Mouse (Mus musculus): Measurements from ENCODE around the gene Ank2. TPM values are rescaled to one million over a fixed set of nuclear protein-coding genes. Genes with fewer than 3 reads are reported as not detected.
"Not testable (repeated sequence)": the region's sequence is repeated elsewhere in the genome, so short reads cannot be mapped to it uniquely, and the experiment has no call there.

The Ank2 gene
- total RNA-seq, 2 experiments from 2014 or later, result 0.73 TPM; not detected in 1

- no peak for ATAC-seq (replicated peaks; ENCODE audit: poor library complexity, severe bottlenecking)
Measured at GRCm38 (mm10) chr3:127487302-127487701, 11.8 kb downstream of the Ank2 start.

- ATAC-seq (replicated peaks; ENCODE audit: poor library complexity, severe bottlenecking), result no peak
Measured at GRCm38 (mm10) chr3:127485174-127485573, 14.0 kb downstream of the Ank2 start.

- ATAC-seq (replicated peaks; ENCODE audit: poor library complexity, severe bottlenecking), result no peak
Measured at GRCm38 (mm10) chr3:127481658-127482057, 17.5 kb downstream of the Ank2 start.

GRCm38 (mm10) chr3:127480369-127480768, 18.8 kb downstream of the Ank2 start:
- not testable (repeated sequence) for ATAC-seq (replicated peaks; ENCODE audit: poor library complexity, severe bottlenecking)

GRCm38 (mm10) chr3:127474115-127474514, 25.0 kb downstream of the Ank2 start:
- ATAC-seq (replicated peaks; ENCODE audit: poor library complexity, severe bottlenecking), result no peak

GRCm38 (mm10) chr3:127469164-127469752, 29.9 kb downstream of the Ank2 start:
- ATAC-seq (replicated peaks; ENCODE audit: poor library complexity, severe bottlenecking), result no peak

- no peak for ATAC-seq (replicated peaks; ENCODE audit: poor library complexity, severe bottlenecking)
Measured at GRCm38 (mm10) chr3:127468569-127468968, 30.6 kb downstream of the Ank2 start.

- ATAC-seq (replicated peaks; ENCODE audit: poor library complexity, severe bottlenecking), result no peak
Measured at GRCm38 (mm10) chr3:127463816-127464480, 35.2 kb downstream of the Ank2 start.

GRCm38 (mm10) chr3:127463165-127463564, 36.0 kb downstream of the Ank2 start:
- ATAC-seq (replicated peaks; ENCODE audit: poor library complexity, severe bottlenecking), result no peak

- no peak for ATAC-seq (replicated peaks; ENCODE audit: poor library complexity, severe bottlenecking)
Measured at GRCm38 (mm10) chr3:127462413-127462812, 36.7 kb downstream of the Ank2 start.

- no peak for ATAC-seq (replicated peaks; ENCODE audit: poor library complexity, severe bottlenecking)
Measured at GRCm38 (mm10) chr3:127460891-127461437, 38.2 kb downstream of the Ank2 start.

GRCm38 (mm10) chr3:127459858-127460257, 39.3 kb downstream of the Ank2 start:
- no peak for ATAC-seq (replicated peaks; ENCODE audit: poor library complexity, severe bottlenecking)

GRCm38 (mm10) chr3:127458925-127459324, 40.2 kb downstream of the Ank2 start:
- no peak for ATAC-seq (replicated peaks; ENCODE audit: poor library complexity, severe bottlenecking)

GRCm38 (mm10) chr3:127458420-127458798, 40.7 kb downstream of the Ank2 start:
- ATAC-seq (replicated peaks; ENCODE audit: poor library complexity, severe bottlenecking), result peak; percentile 42

- 0 out of 2 replicates have a peak, but pooled peaks have one; percentile 7 for ATAC-seq (replicated peaks; ENCODE audit: poor library complexity, severe bottlenecking)
Measured at GRCm38 (mm10) chr3:127457761-127458419, 41.3 kb downstream of the Ank2 start.

- ATAC-seq (replicated peaks; ENCODE audit: poor library complexity, severe bottlenecking), result no peak
Measured at GRCm38 (mm10) chr3:127453738-127454137, 45.4 kb downstream of the Ank2 start.

GRCm38 (mm10) chr3:127453254-127453653, 45.9 kb downstream of the Ank2 start:
- no peak for ATAC-seq (replicated peaks; ENCODE audit: poor library complexity, severe bottlenecking)

- ATAC-seq (replicated peaks; ENCODE audit: poor library complexity, severe bottlenecking), result no peak
Measured at GRCm38 (mm10) chr3:127452233-127452632, 46.9 kb downstream of the Ank2 start.

- no peak for ATAC-seq (replicated peaks; ENCODE audit: poor library complexity, severe bottlenecking)
Measured at GRCm38 (mm10) chr3:127451741-127452140, 47.4 kb downstream of the Ank2 start.

- ATAC-seq (replicated peaks; ENCODE audit: poor library complexity, severe bottlenecking), result peak; percentile 80
Measured at GRCm38 (mm10) chr3:127451070-127451469, 48.1 kb downstream of the Ank2 start.

- peak; percentile 92 for ATAC-seq (replicated peaks; ENCODE audit: poor library complexity, severe bottlenecking)
Measured at GRCm38 (mm10) chr3:127446173-127446572, 53.0 kb downstream of the Ank2 start.
